Mouse (Mus musculus): ENCODE results near the gene H2-M10.6. TPM values are rescaled to one million over a fixed set of nuclear protein-coding genes. Genes with fewer than 3 reads are reported as not detected.
"Not testable (repeated sequence)": the region's sequence is repeated elsewhere in the genome, so short reads cannot be mapped to it uniquely, and the experiment has no call there.

H2-M10.6 gene
- not detected for total RNA-seq (2021)
- long read RNA-seq, experiment 1, result 0 reads
- long read RNA-seq, experiment 2, result 0 reads

DNA sequence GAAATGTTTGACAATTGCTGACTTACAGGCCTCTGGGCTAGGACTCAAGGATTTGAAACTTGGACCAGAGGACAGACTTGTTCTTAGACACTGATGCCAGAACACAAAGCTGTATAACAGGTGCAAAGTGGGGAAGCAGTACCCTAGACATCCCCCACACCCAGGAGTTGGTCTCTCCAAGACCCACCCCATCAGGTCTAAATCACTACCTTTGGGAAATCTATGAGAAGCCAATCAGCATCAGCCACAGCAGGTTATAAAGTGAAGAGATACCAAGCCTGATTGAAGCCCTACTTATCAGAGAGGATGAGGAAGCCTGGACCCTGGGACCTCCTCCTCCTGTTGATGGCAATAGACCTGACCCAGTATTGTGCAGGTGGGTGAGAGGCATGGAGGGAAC lies at the start of gene H2-M10.6:
TSS of gene H2-M10.6 (plus strand) at position 301 of the 400 bp plus-strand sequence.
- no peak for DNase-seq (ENCODE audit: low spot score in 2 of 2)

DNA sequence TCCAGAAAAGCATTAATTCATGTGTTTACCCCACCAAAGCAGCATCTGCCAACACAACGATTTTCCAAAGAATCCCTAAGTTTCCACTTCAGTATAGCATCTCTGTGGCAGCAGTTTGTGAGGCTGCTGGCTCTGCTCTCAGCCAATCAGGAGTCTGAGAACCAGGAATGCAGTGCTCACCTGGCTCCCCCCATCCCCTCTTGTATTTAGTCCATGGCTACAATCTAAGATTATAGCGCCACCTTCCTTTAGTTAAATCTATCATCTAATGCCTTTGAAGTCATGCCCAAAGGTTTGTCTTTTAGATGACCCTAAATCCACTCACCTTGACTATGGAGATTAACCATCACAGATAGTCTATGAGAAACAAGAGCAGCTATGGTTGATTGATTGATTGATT lies 48.2 kb upstream of the H2-M10.6 start:
- no peak for DNase-seq (ENCODE audit: low spot score in 2 of 2)

DNA sequence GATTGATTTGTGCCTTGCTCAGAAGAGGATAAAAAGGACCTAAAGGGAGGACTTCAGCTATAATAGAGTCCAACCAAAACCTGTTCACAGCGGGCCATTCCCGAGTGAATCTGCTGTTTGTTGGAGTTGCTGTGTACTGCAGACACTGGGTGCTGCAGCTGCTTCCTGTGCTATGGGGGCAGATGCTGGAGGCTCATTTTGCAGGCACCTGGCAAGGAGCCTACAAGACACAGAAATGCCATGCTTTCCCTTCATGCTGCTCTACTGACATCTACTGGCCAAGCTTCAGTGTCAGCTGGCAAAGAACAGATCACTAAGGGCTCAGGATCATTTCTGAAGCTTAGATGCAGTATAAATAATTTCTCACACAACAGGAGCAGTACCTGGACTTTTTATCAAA lies 47.7 kb upstream of the H2-M10.6 start:
- DNase-seq (ENCODE audit: low spot score in 2 of 2), result peak; percentile 43 to 52

DNA sequence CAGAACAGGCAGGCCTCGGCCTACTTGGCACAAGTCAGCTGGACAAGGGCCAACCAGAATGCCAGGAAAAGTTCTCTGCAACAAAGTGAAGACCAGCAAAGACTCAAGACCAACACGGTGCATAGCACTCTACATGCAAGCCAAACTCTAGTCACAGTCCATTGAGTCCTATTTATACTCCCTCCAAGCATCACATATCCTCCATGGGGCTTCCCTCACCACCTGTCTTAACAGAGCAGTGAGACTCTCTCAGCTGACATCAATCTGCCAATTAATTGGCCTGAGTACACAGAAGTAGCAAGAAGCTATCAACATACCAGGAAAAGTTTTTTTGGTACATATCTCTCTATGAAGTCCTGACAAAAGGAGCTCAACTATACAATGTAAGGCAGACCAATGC lies 46.6 kb upstream of the H2-M10.6 start:
- not testable (repeated sequence) for DNase-seq (ENCODE audit: low spot score in 2 of 2)

DNA sequence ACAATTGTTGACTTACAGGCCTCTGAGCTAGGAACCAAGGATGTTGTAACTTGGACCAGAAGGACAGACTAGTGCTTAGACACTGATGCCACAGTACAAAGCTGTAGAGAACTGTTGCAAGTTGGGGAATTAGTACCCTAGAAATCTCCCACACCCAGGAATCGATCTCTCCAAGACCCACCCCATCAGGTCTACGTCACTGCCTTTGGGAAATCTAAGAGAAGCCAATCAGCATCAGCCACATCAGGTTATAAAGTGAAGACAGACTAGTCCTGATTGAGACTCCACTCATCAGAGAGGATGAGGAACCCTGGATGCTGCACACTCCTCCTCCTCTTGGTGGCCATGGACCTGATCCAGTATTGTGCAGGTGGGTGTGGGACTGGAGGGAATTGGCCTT lies 39.4 kb upstream of the H2-M10.6 start, which contains the start of gene H2-M10.5:
TSS of gene H2-M10.5 (plus strand) at position 301 of the 400 bp plus-strand sequence.
- not testable (repeated sequence) for DNase-seq (ENCODE audit: low spot score in 2 of 2)

DNA sequence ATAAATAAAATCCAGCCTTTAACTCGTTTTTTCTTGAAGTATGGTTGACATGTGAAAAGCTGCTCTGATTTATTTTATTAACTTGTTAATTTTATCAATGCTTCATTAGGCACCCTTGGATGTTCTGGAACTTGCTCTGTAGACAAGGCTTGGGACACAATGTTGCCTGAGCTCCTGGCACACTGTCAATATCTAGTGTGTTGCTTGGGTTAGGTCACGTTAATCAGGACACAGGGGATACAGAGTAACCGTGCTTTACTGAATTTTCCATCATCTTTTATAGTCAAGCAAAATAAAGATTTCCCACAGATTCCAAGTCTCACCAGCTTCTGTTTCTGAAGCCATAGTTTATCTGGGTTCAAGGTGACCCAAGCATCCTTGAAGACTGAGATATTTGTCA lies 30.4 kb upstream of the H2-M10.6 start:
- DNase-seq (ENCODE audit: low spot score in 2 of 2), result no peak

DNA sequence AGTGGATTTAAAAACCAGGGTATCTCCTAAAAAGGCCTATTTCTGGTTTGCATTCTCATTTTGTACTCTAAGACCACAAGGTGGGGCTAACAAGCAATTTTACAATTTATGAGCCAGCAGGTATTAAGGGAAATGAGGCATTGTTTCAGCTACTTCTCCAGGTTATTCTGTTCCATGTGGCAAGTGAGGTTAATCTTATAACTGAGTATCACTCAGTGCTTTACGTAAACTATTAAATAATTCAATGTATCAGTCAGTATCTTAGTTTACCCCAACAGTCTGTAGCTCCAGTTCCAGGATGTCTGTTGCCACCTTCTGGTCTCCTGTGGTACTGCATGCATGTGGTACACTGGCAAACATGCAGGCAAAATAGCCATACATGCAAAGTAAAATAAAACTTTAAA lies 25.5 kb upstream of the H2-M10.6 start:
- DNase-seq (ENCODE audit: low spot score in 2 of 2), result peak; percentile 18 to 29

DNA sequence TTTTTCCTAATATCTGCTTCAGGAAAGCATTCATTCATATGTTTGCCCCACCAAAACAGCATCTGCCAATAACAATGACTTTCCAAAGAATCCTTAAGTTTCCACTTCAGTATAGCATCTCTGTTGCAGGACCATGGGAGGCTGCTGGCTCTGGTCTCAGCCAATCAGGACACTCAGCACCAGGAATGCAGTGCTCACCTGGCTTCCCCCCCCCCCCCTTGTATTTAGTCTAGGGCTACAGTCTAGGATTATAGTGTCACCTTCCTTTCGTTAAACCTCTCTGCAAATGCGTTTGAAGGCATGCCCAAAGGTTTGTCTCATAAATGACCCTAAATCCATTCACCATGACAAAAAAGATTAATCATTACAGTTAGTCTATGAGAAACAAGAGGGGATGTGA lies 23.6 kb upstream of the H2-M10.6 start:
- no peak for DNase-seq (ENCODE audit: low spot score in 2 of 2)

DNA sequence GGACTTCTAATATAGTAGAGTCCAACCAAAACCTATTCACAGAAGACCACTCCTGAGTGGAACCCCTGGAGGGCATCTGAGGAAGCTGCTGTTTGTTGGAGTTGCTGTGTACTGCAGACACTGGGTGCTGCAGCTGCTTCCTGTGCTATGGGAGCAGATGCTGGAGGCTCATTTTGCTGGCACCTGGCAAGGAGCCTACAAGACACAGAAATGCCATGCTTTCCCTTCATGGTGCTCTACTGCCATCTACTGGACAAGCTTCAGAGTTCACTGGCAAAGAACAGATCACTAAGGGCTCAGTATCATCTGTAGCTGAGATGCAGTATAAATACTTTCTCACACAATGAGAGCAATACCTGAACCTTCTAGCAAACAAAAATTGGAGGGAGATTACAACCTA lies 23.2 kb upstream of the H2-M10.6 start:
- DNase-seq (ENCODE audit: low spot score in 2 of 2), result peak; percentile 83 to 84

DNA sequence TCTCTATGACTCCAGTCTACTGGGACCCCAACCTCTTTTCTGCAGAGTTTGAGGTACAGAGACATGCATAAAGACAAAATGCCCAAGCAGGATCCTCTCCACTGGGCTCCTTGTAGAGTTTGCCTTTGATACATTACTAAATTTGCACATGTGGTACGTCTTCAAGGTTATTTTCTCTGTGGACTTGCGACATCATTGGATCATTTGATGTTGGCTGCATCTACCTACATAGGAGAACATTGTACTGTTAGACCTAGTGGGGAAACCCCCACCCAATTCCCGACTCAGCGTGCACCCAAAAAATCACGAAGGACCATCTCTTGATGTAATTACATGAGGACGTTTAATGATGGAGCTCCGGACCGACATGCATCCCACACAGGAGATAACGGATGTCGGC lies 12.5 kb upstream of the H2-M10.6 start:
- no peak for DNase-seq (ENCODE audit: low spot score in 2 of 2)

GRCm38 (mm10) chr17:36799921-36800462 lies 12.0 kb upstream of the H2-M10.6 start:
- not testable (repeated sequence) for DNase-seq (ENCODE audit: low spot score in 2 of 2)

- peak; percentile 40 to 41 for DNase-seq (ENCODE audit: low spot score in 2 of 2)
Observed at GRCm38 (mm10) chr17:36824005-36824404, 12.0 kb downstream of the H2-M10.6 start.

GRCm38 (mm10) chr17:36825525-36825924 lies 13.6 kb downstream of the H2-M10.6 start:
- DNase-seq (ENCODE audit: low spot score in 2 of 2), result peak in 1 of 2 experiments; percentile 12

DNA sequence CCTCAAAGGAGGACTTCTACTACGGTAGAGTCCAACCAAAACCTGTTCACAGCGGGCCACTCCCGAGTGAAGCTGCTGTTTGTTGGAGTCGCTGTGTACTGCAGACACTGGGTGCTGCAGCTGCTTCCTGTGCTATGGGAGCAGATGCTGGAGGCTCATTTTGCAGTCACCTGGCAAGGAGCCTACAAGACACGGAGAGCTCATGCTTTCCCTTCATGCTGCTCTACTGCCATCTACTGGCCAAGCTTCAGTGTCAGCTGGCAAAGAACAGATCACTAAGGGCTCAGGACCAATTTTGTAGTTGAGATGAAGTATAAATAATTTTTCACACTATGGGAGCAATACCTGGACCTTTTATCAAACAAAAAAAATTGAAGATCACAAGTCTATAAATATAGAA lies 14.0 kb downstream of the H2-M10.6 start:
- peak; percentile 87 to 94 for DNase-seq (ENCODE audit: low spot score in 2 of 2)

- no peak for DNase-seq (ENCODE audit: low spot score in 2 of 2)
Observed at GRCm38 (mm10) chr17:36828488-36828887, 16.5 kb downstream of the H2-M10.6 start.

DNA sequence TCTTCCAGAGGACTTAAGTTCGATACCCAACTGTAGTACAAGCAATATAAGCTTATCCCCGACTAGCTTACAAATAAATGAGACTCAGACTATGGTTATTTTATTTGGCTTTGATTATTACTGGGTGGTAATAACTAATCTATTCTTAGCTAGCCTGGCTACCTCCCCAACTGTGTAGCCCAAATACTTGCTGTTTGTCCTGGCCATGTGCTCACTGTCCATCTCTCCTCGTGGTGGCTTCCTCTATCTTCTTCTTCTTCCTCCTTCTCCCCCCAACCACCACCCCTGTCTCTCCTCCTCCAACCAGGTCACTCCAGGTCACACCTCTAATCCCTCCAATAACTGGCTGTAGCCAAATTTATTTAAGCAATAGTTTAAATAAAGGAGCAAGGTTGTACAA lies 18.5 kb downstream of the H2-M10.6 start:
- DNase-seq (ENCODE audit: low spot score in 2 of 2), result no peak

- no peak for DNase-seq (ENCODE audit: low spot score in 2 of 2)
Observed at GRCm38 (mm10) chr17:36832694-36833093, 20.7 kb downstream of the H2-M10.6 start.

GRCm38 (mm10) chr17:36835591-36836426 lies 23.8 kb downstream of the H2-M10.6 start:
- DNase-seq (ENCODE audit: low spot score in 2 of 2), result peak; percentile 52 to 55

GRCm38 (mm10) chr17:36836427-36836812 lies 24.4 kb downstream of the H2-M10.6 start:
- DNase-seq (ENCODE audit: low spot score in 2 of 2), result no peak

DNA sequence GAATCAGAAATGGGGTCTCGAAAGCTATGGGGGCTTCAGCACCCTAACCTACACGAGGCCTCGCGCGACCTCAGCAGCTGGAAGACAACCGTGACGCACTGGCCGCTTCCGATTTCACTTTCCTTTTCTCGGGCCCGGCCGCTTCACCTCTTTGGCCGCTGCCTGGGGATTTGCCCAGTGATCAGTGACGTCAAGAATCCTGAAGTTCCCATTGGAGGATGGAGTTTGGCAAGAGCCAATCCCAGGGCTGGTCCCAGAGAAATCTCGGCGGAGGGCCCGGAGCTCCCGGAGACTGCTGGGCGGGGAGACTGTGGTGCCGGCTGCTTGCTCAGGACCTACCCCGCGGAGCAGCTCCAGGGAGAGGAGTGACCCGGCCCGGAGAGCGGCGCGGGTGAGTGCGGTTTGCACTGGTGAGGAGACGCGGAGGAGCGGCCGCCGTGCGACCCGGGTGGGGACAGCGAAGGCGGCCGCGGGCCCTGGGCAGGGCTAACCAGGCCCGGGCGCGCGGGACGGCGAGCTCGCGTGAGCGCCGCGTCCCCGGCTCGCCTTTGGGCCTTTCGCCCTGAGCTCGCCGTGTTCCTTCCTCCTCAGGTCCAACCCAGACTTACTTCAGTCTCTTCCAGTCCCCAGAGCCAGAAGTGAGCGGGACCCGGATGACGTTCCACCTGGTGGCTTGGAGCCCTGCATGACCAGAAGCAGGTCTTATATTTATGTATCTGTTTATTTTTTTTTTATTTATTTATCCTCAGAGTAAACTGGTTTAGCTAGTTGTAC lies 25.1 kb downstream of the H2-M10.6 start, which contains the start of gene Trim26:
TSS of gene Trim26 (plus strand) at position 261 of the 774 bp plus-strand sequence.
- DNase-seq (ENCODE audit: low spot score in 2 of 2), result peak; percentile 96 to 97

GRCm38 (mm10) chr17:36839001-36839400 lies 27.0 kb downstream of the H2-M10.6 start:
- DNase-seq (ENCODE audit: low spot score in 2 of 2), result no peak

GRCm38 (mm10) chr17:36839931-36840330 lies 28.0 kb downstream of the H2-M10.6 start:
- no peak for DNase-seq (ENCODE audit: low spot score in 2 of 2)

All from left cerebral cortex, adult 18-20 months (tissue).